Mouse (Mus musculus) brain, embryonic 18.5 days (tissue): ENCODE results near the gene Paqr4.
A peak's percentile ranks its signal among the peaks of the same experiment; 100 is the strongest.
"Not testable (repeated sequence)": the region's sequence is repeated elsewhere in the genome, so short reads cannot be mapped to it uniquely, and the experiment has no call there.

Experiments
- DNase-seq: peaks from one replicate; pipeline ENCODE4 v3.0.0-alpha.2; 2012; ENCODE audit warnings: low read depth, low spot score

Gene Paqr4

DNA sequence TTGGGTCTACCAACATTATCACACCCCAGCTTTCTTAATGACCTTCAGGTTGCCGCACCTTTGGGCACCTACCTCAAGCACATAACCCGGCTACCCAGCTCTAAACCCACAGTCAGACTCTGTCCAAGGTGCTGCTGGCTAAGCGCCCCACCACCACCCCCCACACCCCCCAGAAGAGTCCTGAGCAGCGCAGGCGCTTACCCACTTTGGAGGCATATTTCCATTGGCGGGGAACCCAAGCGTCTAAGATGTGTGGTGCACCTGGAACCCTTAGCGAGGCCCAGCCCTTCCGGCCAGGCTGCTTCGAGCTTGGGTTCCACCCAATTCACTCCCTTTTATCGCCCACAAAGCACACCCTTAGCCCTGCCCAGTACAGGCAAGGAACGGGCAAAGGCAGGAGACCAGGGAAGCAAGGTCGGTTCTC, at the start of gene Paqr4:
TSS of gene Paqr4 (minus strand) at position 270 of the 424 bp plus-strand sequence.
- DNase-seq: no peak

DNA sequence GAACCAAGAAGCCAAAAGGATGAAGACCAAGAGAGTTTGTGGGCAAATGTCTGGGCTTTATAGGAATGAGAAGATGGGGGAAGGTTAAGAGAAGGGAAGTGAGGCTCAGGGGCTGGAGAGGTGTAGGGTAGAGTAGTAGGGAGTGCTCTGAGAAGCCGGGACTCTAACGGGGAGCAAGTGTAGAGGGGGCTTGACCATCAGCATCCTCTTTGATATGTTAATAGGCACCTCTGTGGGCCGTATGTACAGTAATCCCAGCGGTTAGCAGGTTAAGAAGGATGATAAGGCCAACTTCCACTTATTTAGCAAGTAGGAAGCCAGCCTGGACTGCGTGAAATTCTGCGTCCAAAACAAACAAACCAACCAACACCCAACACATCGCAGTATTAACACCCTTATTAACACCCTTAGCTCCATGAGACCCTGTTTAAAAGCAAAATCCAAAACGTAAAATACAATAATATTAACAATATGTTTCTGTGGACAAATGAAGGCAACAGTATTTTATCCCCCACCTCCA, 49.1 kb upstream of the Paqr4 start:
- DNase-seq: no peak

DNA sequence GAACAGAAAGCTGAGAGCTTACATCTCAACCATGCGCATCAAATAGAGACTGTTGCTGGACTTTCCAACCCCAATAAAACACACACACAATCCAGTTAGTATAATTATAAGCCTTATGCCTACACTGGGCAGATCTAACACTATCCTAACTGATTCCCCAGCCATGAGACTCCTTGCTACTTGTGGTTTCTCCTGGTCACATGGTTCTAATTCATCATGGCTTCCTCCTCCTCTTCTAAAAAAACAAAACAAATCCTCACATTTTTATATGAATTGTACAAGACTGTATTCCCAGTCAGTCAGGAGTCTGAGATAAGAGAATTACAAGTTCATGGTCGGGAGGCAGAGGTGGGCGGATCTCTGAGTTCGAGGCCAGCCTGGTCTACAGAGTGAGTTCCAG, 48.3 kb upstream of the Paqr4 start:
- DNase-seq: no peak

DNA sequence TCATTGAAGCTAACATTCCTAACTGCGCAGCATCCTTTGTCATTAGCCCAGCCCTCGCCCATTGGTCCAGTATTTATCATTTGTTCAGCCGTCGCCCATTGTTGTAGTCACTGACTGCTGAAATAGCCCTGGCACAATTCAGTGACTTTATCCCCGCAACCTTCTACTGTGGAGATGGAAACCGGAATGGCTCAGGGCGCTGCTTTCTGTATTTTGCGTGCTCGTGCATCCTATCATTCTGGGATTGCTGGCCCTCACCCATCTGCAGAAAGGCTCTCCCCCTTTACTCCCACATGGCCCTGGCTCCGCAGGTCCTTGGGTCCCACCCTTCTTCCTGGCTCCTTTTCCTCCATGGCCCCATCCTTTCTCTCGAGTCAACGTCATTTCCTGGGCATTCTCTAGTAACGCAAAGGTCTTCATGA, 45.9 kb upstream of the Paqr4 start:
- no peak for DNase-seq

DNA sequence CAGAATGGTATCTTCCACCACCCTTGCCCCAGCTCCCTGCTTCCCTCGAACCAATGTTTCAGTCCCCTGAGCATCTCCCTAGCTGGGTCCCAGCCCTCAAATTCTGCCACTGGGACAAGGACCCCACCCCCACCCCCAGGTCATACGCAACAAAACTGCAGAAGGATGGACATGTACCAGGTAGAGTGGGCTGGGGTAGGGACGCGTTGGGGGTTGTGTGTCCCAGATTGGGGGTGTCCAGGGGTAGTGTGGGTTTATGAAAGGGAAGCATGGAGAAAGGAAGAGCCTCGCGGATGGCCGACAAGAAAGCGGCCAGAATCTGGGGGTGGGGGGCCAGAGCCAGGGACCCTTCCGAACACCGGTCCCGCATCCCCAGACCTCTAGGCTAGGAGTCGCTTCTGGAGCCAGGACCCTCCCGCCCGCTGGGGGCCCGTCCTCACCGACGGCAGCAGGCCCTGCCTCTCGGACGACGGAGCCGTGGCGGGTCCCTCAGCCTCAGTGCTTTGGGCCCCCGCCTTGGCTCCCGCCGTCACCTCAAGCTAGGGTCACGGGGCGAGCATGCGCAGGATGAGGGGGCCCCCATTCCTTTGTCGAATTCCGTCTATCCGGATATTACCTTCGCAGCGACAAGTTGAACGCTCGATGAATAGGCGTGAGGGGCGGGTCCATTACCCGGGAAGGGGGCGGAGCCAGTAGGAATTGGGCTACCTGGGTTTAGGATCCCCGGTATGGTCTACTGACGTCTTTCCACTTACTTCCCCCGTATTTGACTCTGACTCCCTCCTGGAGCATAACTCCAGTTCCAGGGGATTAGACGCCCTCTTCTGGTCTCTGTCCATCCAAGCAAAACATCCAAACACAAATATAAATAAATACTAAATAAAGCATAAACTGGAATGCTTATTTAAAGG, 45.1 kb upstream of the Paqr4 start, which contains the start of gene Flywch2:
TSS of gene Flywch2 (minus strand) at position 521 of the 911 bp plus-strand sequence.
- peak; percentile 87 for DNase-seq

DNA sequence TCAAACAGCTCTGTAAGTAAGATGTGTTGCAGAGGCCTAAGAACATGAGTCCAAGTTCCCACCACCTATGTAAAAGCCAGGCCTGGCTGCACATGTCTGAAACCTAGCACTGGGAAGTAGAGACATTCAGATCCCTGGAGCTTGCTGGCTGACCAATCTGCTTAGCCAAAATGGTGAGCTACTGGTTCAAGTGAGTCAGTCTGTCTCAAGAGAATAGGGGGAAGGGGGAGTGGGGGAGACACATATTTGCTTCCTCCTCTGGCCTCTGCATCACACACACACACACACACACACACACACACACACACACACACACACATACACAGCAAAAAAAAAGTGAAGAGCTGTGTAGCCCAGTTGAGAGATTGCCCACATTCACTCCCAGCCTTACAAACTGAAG, 42.7 kb upstream of the Paqr4 start:
- no peak for DNase-seq

DNA sequence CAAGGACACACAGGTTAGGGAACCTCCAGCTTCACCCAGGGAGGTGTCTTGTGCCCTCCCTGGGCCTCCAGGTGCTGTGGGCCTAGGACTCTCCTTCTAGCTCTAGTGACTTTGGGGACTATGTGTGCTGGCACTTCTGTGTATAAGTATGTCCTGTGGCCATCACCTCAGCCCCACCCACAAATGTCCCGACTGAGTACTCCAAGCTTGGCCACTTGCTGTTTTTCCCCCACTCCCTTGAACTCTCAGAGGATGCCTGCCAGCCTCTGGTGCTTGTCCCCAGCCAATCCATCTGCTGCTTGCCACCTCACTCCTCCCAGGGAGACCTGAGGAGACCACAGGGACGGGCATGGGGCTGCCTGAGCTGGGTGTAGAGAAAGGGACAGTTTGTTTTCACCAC, 37.8 kb upstream of the Paqr4 start:
- DNase-seq: no peak

DNA sequence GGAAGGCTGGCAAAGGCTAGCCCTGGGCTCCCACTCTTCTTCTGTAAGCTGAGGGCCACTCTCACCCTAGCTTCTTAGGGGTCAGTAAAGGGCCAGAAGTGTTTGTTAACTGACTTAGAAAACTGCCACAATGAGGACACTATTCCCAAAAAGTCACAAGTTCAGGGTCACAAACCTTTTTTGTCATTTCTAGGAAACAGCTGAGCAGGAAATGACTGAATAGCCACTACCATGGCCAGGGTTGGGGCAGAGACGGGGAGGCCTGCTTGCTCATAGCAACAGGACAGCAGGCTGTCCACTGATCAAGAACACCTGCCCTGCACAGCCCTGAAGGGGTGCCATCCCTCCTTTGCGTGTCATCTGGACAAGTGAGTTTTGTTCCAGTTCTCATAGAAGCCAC, 36.5 kb upstream of the Paqr4 start:
- DNase-seq: no peak

DNA sequence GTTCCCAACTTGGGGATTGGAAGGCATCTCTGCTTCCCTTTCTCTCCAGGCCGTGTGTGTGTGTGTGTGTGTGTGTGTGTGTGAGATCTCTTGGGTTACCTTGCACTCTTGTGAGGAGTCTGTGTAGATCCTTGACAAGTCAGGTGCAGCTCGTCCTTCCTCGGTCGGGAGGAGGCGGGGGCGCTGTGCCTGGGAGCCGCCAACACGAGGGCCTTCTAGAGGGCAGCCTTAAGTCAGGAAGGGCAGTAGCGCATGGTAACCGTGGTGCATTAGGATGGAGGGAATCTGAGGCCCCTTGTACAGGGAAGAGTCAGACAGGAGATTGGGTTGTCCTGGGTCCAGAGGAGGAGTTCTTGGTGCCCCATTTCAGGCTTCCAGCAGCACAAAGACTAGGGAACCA, 35.5 kb upstream of the Paqr4 start:
- DNase-seq: no peak

DNA sequence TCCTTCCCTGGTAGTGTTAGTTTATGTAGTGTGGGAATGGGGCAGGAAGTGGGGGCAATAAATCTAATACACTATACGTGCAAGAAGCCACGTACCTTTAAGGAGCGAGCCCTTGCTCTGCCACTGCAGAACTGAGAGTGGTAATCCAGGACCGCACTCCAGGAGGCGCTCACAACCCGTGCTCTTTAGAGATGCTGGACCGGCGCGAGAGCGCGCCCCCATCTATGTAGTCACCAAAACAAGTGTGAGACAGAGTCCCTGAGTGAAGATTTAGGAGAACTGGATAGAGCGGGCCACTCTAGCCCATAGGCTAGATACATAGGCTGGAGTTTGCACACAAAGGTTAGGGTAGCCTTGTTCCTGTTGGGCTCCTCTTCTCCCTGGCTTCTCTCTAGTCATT, 33.4 kb upstream of the Paqr4 start:
- DNase-seq: no peak

DNA sequence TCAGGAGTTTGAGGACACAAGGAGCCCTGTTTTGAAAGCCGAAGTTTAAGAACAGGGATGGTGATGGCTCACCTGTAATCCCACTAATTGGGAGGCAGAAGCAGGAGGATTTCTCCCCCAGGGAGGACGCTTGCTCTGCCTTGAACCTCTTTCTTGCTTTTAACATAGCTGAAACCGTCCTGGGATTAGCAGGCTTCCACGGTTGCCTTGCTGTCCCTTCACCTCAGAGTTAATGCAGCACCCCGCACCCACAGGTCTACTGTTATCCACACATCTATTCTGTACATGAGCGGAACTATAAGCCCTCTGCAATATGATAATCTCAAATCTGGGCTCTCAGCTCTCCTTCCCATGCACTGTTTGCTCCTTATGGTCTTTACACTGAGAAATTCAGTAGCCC, 33.0 kb upstream of the Paqr4 start:
- DNase-seq: no peak

DNA sequence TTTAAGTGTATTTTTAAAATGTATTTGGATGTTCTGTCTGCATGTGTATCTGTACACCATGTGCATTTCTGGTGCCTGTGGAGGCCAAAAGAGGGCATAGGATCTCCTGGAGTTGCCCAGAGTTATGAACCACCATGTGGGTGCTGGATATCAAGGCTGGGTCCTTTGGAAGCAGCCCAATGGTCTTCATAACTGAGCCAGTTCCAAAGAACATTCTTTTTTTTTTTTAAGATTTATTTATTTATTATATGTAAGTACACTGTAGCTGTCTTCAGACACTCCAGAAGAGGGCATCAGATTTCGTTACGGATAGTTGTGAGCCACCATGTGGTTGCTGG, 31.5 kb upstream of the Paqr4 start:
- not testable (repeated sequence) for DNase-seq

DNA sequence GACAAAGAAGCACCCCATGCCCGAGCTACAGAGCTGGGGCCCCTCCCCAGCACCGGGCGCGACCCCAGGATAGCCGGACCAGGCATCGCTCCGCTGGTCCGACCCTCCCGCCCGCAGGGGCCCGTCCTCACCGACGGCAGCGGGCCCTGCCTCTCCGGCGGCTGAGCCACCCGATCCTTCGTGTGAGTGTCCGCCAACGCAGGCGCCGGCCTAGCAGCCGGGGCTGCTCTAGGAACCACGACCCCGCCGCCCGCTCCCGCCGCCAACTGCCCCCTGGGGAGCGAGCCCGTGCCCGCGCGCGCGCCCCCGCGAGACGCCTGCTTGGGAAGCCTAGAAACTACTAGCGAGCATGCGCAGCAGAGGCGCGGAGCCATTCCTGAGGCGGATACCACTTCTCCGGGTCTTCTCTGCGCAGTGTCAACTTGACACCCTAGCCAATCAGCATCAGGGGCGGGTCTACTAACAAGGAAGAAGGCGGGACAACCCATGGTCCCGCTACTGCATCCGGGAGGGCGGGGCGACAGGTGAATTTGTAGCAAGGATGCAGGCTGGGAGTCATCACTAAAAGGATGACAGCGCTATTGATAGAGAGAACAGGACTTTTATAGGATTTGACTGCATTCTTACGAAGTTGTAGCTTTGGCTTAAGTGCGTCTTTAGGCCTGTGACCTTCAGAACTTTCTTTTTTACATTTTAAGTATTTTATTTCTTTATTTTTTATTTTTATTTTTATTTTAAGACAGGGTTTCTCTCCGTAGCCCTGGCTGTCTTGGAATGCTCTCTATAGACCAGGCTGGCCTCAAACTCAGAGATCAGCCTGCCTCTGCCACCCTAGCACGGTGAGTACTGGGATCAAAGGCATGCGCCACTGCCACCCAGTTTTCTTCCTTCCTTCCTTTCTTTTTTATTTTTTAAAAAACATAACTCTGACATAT, 30.9 kb upstream of the Paqr4 start, which contains the start of gene Flywch1:
TSS of gene Flywch1 (minus strand) at position 319 of the 935 bp plus-strand sequence.
- DNase-seq: peak; percentile 98

DNA sequence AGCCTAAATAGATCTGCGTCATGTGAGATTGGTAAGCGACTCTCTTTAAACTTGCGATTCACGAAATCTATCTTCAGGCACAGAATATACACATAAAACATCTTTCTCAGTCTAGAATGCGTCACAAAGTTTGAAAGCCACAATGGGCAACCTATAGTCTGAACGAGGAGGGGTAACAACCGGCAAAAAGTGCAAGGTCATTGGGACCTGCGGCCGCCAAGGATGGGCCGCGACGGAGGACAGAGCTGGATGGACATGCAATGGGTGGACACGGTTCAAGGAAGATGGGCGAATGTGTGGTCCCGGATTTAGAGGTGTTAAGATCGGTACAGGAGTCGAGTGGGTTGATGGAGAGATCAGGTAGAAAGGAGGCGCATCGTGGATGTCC, 30.2 kb upstream of the Paqr4 start:
- no peak for DNase-seq

DNA sequence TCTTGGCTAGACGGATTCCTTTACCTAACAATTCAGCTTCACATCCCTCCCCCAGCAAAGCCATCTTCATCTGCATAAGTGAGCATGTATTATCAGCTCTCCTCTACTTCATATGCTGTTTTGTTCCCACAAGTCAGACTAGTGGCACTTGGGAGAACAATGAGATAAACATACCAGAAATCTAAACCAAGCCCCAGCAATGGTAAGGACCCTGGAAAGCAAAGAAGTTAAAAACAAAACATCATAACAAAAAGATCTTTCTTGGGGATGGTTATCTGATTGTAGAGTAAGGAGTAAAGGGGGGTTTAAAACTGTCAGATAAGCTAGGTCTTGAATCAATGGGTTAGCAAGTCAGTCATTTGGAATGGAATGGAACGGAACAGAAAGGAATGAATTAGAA, 29.8 kb upstream of the Paqr4 start:
- DNase-seq: no peak

DNA sequence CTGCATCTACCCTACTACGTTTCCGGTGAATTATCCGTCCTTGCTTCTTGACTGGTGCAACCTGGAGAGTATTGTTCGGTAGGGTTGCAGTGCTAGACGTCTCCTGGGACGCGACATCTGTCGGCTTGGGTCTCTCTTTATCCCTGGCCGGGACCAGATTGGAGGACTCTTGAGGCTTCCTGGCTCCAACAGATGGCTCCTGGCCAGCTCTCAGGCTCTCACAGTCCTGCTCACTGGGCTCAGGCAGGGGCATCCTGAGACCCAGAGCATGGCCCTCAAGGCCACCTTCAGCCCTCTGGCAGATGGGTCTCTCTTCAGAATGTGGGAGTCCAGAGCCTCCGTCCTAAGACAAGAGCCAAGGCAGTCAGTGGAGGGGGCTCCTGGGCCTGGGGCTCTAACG, 22.3 kb upstream of the Paqr4 start:
- no peak for DNase-seq

DNA sequence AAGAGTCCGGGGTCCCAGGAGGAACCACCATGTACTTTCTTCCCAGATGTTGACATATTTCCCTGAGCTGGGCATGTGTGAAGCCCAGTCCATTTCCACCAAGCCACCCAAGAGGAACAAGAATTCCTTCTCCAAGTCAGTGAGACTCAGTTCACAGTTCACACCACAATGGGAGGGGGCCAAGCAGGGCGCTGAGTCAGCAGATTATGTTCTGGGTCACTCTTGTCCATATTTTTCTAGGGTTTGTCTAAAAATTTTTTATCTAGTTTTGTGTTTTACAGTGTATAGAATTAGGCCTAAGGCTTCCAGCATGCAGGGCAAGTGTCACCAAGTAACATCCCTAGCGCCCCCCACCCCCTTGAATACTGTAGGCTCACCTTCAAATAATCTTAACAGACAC, 20.5 kb upstream of the Paqr4 start:
- no peak for DNase-seq

DNA sequence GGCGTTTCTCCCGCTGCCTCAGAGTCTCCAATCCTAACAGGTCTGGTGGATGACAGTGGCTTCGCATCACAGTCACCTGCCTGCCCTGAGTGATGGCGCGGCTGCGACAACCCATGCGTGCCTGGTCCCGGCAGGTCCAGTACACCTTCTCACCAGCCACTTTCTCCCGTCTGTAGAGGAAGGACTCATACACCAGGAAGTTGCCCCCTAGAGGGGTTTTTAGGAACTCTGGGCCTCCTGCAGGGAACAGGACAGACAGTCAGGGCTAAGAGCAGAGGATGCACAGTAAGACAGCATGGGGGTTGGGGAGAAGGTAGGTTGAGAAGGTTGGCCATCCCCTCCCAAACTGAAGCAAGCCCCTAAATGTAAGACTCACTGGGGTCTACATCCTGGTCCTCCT, 19.6 kb upstream of the Paqr4 start:
- no peak for DNase-seq

DNA sequence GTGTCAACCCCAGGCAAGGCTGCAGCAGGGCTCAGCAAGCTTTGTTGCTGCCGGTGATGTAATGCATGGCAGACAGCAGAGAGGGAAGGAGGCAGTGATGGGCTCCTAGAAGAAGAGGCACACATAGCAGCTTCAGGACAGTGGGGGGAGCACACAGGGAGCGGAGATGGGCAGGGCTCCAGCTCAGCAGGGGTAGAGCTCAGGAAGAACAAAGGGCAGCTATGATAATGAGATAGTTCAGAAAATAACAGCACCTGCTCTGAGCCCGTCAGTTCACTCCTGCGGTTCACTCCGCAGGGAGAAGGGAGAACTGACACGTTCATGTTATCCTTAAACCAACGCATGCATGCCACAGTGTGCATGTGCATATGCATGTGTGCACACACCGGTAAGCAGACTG, 18.1 kb upstream of the Paqr4 start:
- no peak for DNase-seq

DNA sequence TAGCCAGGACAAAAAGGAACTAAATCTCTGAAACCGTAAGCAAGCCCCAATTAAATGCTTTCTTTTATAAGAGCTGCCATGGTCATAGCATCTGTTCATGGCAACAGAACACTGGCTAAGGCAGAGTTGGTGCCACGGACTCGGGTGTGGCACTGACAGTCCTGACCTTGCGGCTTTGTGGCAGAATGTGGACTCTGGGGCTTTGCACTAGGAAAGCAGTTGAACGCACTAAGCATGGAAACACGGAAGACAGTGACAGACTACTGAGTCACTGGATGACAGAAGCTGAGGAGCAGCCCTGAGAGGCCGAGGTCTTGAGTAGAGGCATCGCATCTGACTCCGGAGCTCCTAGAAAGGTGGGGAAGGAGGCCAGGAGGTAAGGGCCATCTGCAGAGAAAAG, 16.9 kb upstream of the Paqr4 start:
- DNase-seq: no peak

DNA sequence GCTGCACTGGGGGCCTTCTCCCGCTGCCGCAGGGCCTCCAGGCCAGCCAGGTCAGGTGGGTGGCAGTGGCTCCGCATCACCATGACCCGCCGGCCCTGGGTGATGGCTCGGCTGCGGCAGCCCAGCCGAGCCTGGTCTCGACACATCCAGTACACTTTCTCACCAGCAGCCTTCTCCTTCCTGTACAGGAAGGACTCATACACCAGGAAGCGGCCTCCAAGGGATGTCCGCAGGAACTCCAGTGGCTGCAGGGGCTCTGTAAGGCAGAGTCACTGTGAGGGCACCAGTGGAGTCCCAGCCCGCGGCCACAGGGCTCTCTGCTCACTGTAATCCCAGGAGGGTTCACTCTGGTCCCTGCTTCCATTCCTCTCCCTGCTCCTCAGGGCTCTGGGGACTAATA, 15.0 kb upstream of the Paqr4 start:
- DNase-seq: no peak
